Mouse (Mus musculus): ENCODE data around the gene Lama1. TPM values are rescaled to one million over a fixed set of nuclear protein-coding genes. Genes with fewer than 3 reads are reported as not detected.
A peak's percentile ranks its signal among the peaks of the same experiment; 100 is the strongest.

Lama1 gene
- total RNA-seq (2021) = 1 to 10 TPM; 3.1 TPM

- peak; percentile 13 to 41 for DNase-seq (ENCODE audit: extremely low spot score in 1 of 2, low spot score in 1 of 2)
These were observed at the start of gene Lama1 for GRCm38 (mm10) chr17:67696694-67697386. Gene Lama1 (plus strand): TSS chr17:67697259.

GRCm38 (mm10) chr17:67651506-67651905 lies 45.6 kb upstream of the Lama1 start:
- DNase-seq (ENCODE audit: extremely low spot score in 1 of 2, low spot score in 1 of 2) = peak in 1 of 2 experiments; percentile 56

- no peak for DNase-seq (ENCODE audit: extremely low spot score in 1 of 2, low spot score in 1 of 2)
These were observed 32.8 kb upstream of the Lama1 start for GRCm38 (mm10) chr17:67664299-67664698.

- DNase-seq (ENCODE audit: extremely low spot score in 1 of 2, low spot score in 1 of 2) = no peak
These were observed 30.1 kb upstream of the Lama1 start for GRCm38 (mm10) chr17:67666981-67667380.

- peak; percentile 47 to 78 for DNase-seq (ENCODE audit: extremely low spot score in 1 of 2, low spot score in 1 of 2)
These were observed 29.1 kb upstream of the Lama1 start for GRCm38 (mm10) chr17:67667981-67668380.

GRCm38 (mm10) chr17:67678576-67678975 lies 18.5 kb upstream of the Lama1 start:
- DNase-seq (ENCODE audit: extremely low spot score in 1 of 2, low spot score in 1 of 2) = no peak

- no peak for DNase-seq (ENCODE audit: extremely low spot score in 1 of 2, low spot score in 1 of 2)
These were observed 16.0 kb upstream of the Lama1 start for GRCm38 (mm10) chr17:67681084-67681483.

- no peak for DNase-seq (ENCODE audit: extremely low spot score in 1 of 2, low spot score in 1 of 2)
These were observed 11.9 kb upstream of the Lama1 start for GRCm38 (mm10) chr17:67685022-67685743.

GRCm38 (mm10) chr17:67687505-67687904 lies 9.6 kb upstream of the Lama1 start:
- no peak for DNase-seq (ENCODE audit: extremely low spot score in 1 of 2, low spot score in 1 of 2)

GRCm38 (mm10) chr17:67690689-67691088 lies 6.4 kb upstream of the Lama1 start:
- no peak for DNase-seq (ENCODE audit: extremely low spot score in 1 of 2, low spot score in 1 of 2)

- no peak for DNase-seq (ENCODE audit: extremely low spot score in 1 of 2, low spot score in 1 of 2)
These were observed 4.4 kb upstream of the Lama1 start for GRCm38 (mm10) chr17:67692651-67693050.

GRCm38 (mm10) chr17:67693861-67694260 lies 3.2 kb upstream of the Lama1 start:
- no peak for DNase-seq (ENCODE audit: extremely low spot score in 1 of 2, low spot score in 1 of 2)

GRCm38 (mm10) chr17:67697461-67697891 lies 417 bp downstream of the Lama1 start:
- no peak for DNase-seq (ENCODE audit: extremely low spot score in 1 of 2, low spot score in 1 of 2)

GRCm38 (mm10) chr17:67698301-67698700 lies 1.2 kb downstream of the Lama1 start:
- no peak for DNase-seq (ENCODE audit: extremely low spot score in 1 of 2, low spot score in 1 of 2)

GRCm38 (mm10) chr17:67701761-67702160 lies 4.7 kb downstream of the Lama1 start:
- no peak for DNase-seq (ENCODE audit: extremely low spot score in 1 of 2, low spot score in 1 of 2)

GRCm38 (mm10) chr17:67702941-67703340 lies 5.9 kb downstream of the Lama1 start:
- DNase-seq (ENCODE audit: extremely low spot score in 1 of 2, low spot score in 1 of 2) = no peak

GRCm38 (mm10) chr17:67705035-67705769 lies 8.1 kb downstream of the Lama1 start:
- no peak for DNase-seq (ENCODE audit: extremely low spot score in 1 of 2, low spot score in 1 of 2)

- no peak for DNase-seq (ENCODE audit: extremely low spot score in 1 of 2, low spot score in 1 of 2)
These were observed 9.3 kb downstream of the Lama1 start for GRCm38 (mm10) chr17:67706372-67706771.

- no peak for DNase-seq (ENCODE audit: extremely low spot score in 1 of 2, low spot score in 1 of 2)
These were observed 10.8 kb downstream of the Lama1 start for GRCm38 (mm10) chr17:67707793-67708364.

GRCm38 (mm10) chr17:67710377-67710781 lies 13.3 kb downstream of the Lama1 start:
- DNase-seq (ENCODE audit: extremely low spot score in 1 of 2, low spot score in 1 of 2) = no peak

- DNase-seq (ENCODE audit: extremely low spot score in 1 of 2, low spot score in 1 of 2) = no peak
These were observed 14.3 kb downstream of the Lama1 start for GRCm38 (mm10) chr17:67711361-67711760.

Measured in layer of hippocampus, postnatal 25 days (tissue).